ENCODE assay signal across 22 mouse cellular contexts in the genomic region with DNA sequence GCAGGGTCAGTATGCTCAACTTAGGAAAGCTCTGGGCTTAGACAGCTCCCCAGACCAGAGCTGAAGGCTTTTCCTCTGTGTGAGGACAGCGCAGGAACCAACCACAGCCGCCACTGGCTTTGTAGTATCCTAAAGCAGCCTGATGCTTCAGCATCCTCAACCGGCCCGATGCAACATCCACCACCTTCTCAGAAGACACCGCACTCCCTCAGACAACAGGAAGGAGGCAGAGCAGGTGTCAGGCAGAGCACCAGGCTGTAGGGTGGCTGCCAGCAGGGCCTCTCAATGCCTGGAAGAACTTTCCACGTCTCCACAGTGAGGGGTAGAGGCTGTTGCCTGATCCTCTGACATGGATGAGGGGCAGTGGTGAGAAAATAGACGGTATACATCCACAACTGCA. TPM values are rescaled to one million over a fixed set of nuclear protein-coding genes. Genes with fewer than 3 reads are reported as not detected.
DNase-seq lines count a peak whose midpoint lies in the region; ATAC-seq and TF ChIP-seq lines count a peak whose summit lies in the region.
"Had no signal": no experiment of that assay in that cellular context is flagged by ENCODE, and none has a peak within 500 bp of the region (broad histone marks: within the 10 kb centered on the region; RNA-seq: fewer than 3 reads in every experiment).

No protein-coding gene starts in this region.

- no peak overlapping the region for H3K4me3 ChIP-seq in liver, embryonic 14.5 days (ENCODE audit: insufficient read depth in 1 of 2, low read depth in 2 of 2, low read length in 2 of 2)
- no peak overlapping the region for H3K4me3 ChIP-seq in liver, embryonic 12.5 days
- H3K4me3 ChIP-seq: embryonic facial prominence, embryonic 15.5 days; heart, embryonic 15.5 days; neural tube, embryonic 13.5 days had no signal

- no peaks in the 10 kb centered on the region for H3K27me3 ChIP-seq in liver, embryonic 14.5 days (ENCODE audit: control insufficient read depth, insufficient read depth, low read length)
- peaks cover 39% of the 10 kb centered on the region for H3K27me3 ChIP-seq in liver, embryonic 12.5 days (replicated peaks)
- H3K27me3 ChIP-seq: embryonic facial prominence, embryonic 15.5 days; heart, embryonic 15.5 days; neural tube, embryonic 13.5 days had no signal

- TF ChIP-seq CTCF in liver, embryonic 14.5 days (IDR thresholded peaks at IDR 0.05; ENCODE audit: low read depth): peak; percentile 16; the same call in 1 of the 2 replicates

- no peak for DNase-seq in liver, embryonic 14.5 days (ENCODE audit: low read depth in 3 of 3, low spot score in 3 of 3)
- DNase-seq in induced T-regulatory cell, adult 2 months (ENCODE audit: low read depth): peak; percentile 67
- DNase-seq in thymus, postnatal 0 days (ENCODE audit: low spot score): peak; percentile 77
- DNase-seq in heart, adult 8-10 months (ENCODE audit: low spot score): no peak
- DNase-seq in right cerebral cortex, postnatal 36 days (ENCODE audit: low spot score in 2 of 2): no peak
- DNase-seq: adrenal gland, postnatal 36 days; cerebellum, adult 11-12 months; cerebellum, postnatal 36 days; gastrocnemius, postnatal 14 days; heart, adult 18-20 months; heart, postnatal 4 days; kidney, adult 18-20 months; lung, adult 18-20 months; right cerebral cortex, adult 18-20 months had no signal

- no peak overlapping the region for H3K4me2 ChIP-seq in liver, embryonic 14.5 days (ENCODE audit: low read depth)
- H3K4me2 ChIP-seq in liver, embryonic 12.5 days: no peak overlapping the region
- H3K4me2 ChIP-seq: embryonic facial prominence, embryonic 15.5 days; heart, embryonic 15.5 days; neural tube, embryonic 13.5 days had no signal

- TF ChIP-seq EP300 in liver, embryonic 14.5 days (IDR thresholded peaks at IDR 0.05; ENCODE audit: low read depth): no peak

- peaks cover 0 to 7% of the 10 kb centered on the region in 2 experiments; a peak in 1 of 4 replicates for H3K4me1 ChIP-seq in liver, embryonic 14.5 days (replicated peaks; ENCODE audit: control insufficient read depth in 2 of 2, insufficient read depth in 2 of 2, low read length in 1 of 2)
- peaks cover 14% of the 10 kb centered on the region for H3K4me1 ChIP-seq in liver, embryonic 12.5 days

- H3K9ac ChIP-seq in liver, embryonic 14.5 days (replicated peaks): no peak overlapping the region
- H3K9ac ChIP-seq in liver, embryonic 12.5 days: no peak overlapping the region
- H3K9ac ChIP-seq: embryonic facial prominence, embryonic 15.5 days; heart, embryonic 15.5 days; neural tube, embryonic 13.5 days had no signal

- no peaks in the 10 kb centered on the region for H3K9me3 ChIP-seq in liver, embryonic 14.5 days (ENCODE audit: control insufficient read depth, low read length)
- no peaks in the 10 kb centered on the region for H3K9me3 ChIP-seq in liver, embryonic 12.5 days (replicated peaks)
- H3K9me3 ChIP-seq: embryonic facial prominence, embryonic 15.5 days; G1E; heart, embryonic 15.5 days; neural tube, embryonic 13.5 days had no signal

- no peak for ATAC-seq in liver, embryonic 14.5 days (ENCODE audit: insufficient read depth)
- no peak for ATAC-seq in liver, embryonic 12.5 days
- ATAC-seq in megakaryocyte, adult 5-6 weeks (ENCODE audit: poor library complexity, severe bottlenecking): no peak
- ATAC-seq: hindbrain, postnatal 0 days had no signal

- 63% methylated on average over 7 of the region's 7 CpGs for WGBS in liver, embryonic 14.5 days (ENCODE audit: insufficient replicate concordance)
- WGBS in liver, embryonic 12.5 days (ENCODE audit: insufficient replicate concordance): 75% methylated on average over 7 of the region's 7 CpGs

- H3K36me3 ChIP-seq in liver, embryonic 14.5 days (replicated peaks; ENCODE audit: control insufficient read depth, insufficient read depth, low read depth): no peaks in the 10 kb centered on the region
- H3K36me3 ChIP-seq in liver, embryonic 12.5 days: no peaks in the 10 kb centered on the region
- H3K36me3 ChIP-seq: embryonic facial prominence, embryonic 15.5 days; heart, embryonic 15.5 days; neural tube, embryonic 13.5 days had no signal

- H3K27ac ChIP-seq in liver, embryonic 14.5 days: no peak overlapping the region
- H3K27ac ChIP-seq in liver, embryonic 12.5 days: no peak overlapping the region
- H3K27ac ChIP-seq: embryonic facial prominence, embryonic 15.5 days; heart, embryonic 15.5 days; hindbrain, postnatal 0 days; kidney, postnatal 0 days; neural tube, embryonic 13.5 days had no signal

RNA-seq across cellular contexts. Expression of a gene that starts 50.4 kb away (rescaled TPM):
- polyA plus RNA-seq in liver, embryonic 14.5 days (2012; rRNA removed): 0.11 and 0.12 TPM in 2 replicates
- 0.06 and 0.09 TPM in 2 replicates for polyA plus RNA-seq in liver, embryonic 14.5 days (2014; fragmentation: Nextera tagmentation; extraction: Ambion mirVana)
- 0.11 and 0.25 TPM in 2 replicates for polyA plus RNA-seq in liver, embryonic 12.5 days (2016; fragmentation: Nextera tagmentation; extraction: Ambion mirVana)
- polyA plus RNA-seq in thymus, postnatal 0 days (2015; fragmentation: Nextera tagmentation; extraction: Ambion mirVana): 2.9 and 3.6 TPM in 2 replicates
- 1 to 10 TPM; 3.2 to 7.3 (median 4.5) TPM for total RNA-seq in heart, adult 8-10 months (2022)
- total RNA-seq in megakaryocyte, adult 5-6 weeks (2015): 1.0 and 1.2 TPM in 2 replicates
- total RNA-seq in megakaryocyte, adult 5-6 weeks (2017): 1.2 and 4.4 TPM in 2 replicates

Comparison
In these comparisons a context has a peak if more than half of its experiments do, and no peak if none do; other contexts are left out.
1. DNase-seq: peak in induced T-regulatory cell, adult 2 months (single experiment) and thymus, postnatal 0 days (single experiment); none in liver, embryonic 14.5 days (0 of 3), heart, adult 8-10 months (single experiment) and right cerebral cortex, postnatal 36 days (0 of 2).